Mouse (Mus musculus) brain, embryonic 14.5 days (tissue): ENCODE results near the gene Add2.

Source experiments
- CTCF ChIP-seq: fragments of 200-500 bp; IDR thresholded peaks from 2 replicates; pipeline ENCODE4 v1.5.1; 2012; ENCODE audit warnings: inconsistent platforms, mild to moderate bottlenecking, moderate library complexity, borderline replicate concordance; ENCODE audit not compliant: insufficient read depth, insufficient read length; ENCODE audit errors: extremely low read depth
- POLR2A ChIP-seq: fragments of 200-500 bp; IDR thresholded peaks from 2 replicates; pipeline ENCODE4 v1.6.1; 2012; ENCODE audit warnings: mild to moderate bottlenecking, inconsistent platforms, borderline replicate concordance; ENCODE audit not compliant: poor library complexity, insufficient read depth, insufficient read length, severe bottlenecking; ENCODE audit errors: extremely low read depth

- TF ChIP-seq CTCF (no peak), POLR2A (no peak)
Observed at GRCm38 (mm10) chr6:86073882-86074281, 45.4 kb downstream of the Add2 start.
